In genomic region chr19:44439302-44439701, GRCm38 (mm10) we compare ENCODE assay signal across 35 mouse cellular contexts. TPM values are rescaled to one million over a fixed set of nuclear protein-coding genes. Genes with fewer than 3 reads are reported as not detected.
A peak's percentile ranks its signal among the peaks of the same experiment; 100 is the strongest.
DNase-seq lines count a peak whose midpoint lies in the region; ATAC-seq and TF ChIP-seq lines count a peak whose summit lies in the region.
"Had no signal": no experiment of that assay in that cellular context is flagged by ENCODE, and none has a peak within 500 bp of the region (broad histone marks: within the 10 kb centered on the region; RNA-seq: fewer than 3 reads in every experiment).

No protein-coding gene starts in this region.

- H3K36me3 ChIP-seq in kidney, postnatal 0 days (ENCODE audit: insufficient read depth, low read length), result no peaks in the 10 kb centered on the region
- H3K36me3 ChIP-seq in CH12.LX (replicated peaks in 1 of 2; ENCODE audit: control insufficient read depth in 1 of 2, insufficient read depth in 1 of 2, low read length in 1 of 2) (no peaks in the 10 kb centered on the region), MEL (ENCODE audit: control insufficient read depth in 1 of 2, insufficient read depth in 2 of 2, low read length in 2 of 2) (no peaks in the 10 kb centered on the region)
- H3K36me3 ChIP-seq in splenic B cell, adult 2 months (ENCODE audit: control insufficient read depth, insufficient read depth, low read length, poor library complexity, severe bottlenecking), result no peaks in the 10 kb centered on the region
- H3K36me3 ChIP-seq: embryonic facial prominence, embryonic 13.5 days; forebrain, embryonic 10.5 days; forebrain, embryonic 15.5 days; heart, embryonic 10.5 days; heart, embryonic 15.5 days; hindbrain, embryonic 12.5 days; limb, embryonic 10.5 days; limb, embryonic 15.5 days had no signal

- peak; percentile 46 for TF ChIP-seq RAD21 in CH12.LX (IDR thresholded peaks at IDR 0.05; ENCODE audit: low read depth, low read length)
- TF ChIP-seq RAD21 in MEL (IDR thresholded peaks at IDR 0.05; ENCODE audit: low read depth, low read length), result no peak; the same call in 1 of the 2 replicates

- no peak for TF ChIP-seq EP300 in CH12.LX (IDR thresholded peaks at IDR 0.05; ENCODE audit: low read length)
- no peak for TF ChIP-seq EP300 in MEL (IDR thresholded peaks at IDR 0.05; ENCODE audit: low read depth in 1 of 2, low read length in 2 of 2)

- TF ChIP-seq POLR2A in CH12.LX (IDR thresholded peaks at IDR 0.05; ENCODE audit: low read depth, low read length) (no peak), MEL (IDR thresholded peaks at IDR 0.05; ENCODE audit: control insufficient read depth in 1 of 2, insufficient read depth in 1 of 2, low read depth in 1 of 2, low read length in 2 of 2, poor library complexity in 1 of 2) (no peak)

- no peak overlapping the region for H3K4me2 ChIP-seq in kidney, postnatal 0 days (ENCODE audit: low read length)
- H3K4me2 ChIP-seq in CH12.LX (ENCODE audit: insufficient read depth, low read depth, poor library complexity, severe bottlenecking), result no peak overlapping the region
- H3K4me2 ChIP-seq: embryonic facial prominence, embryonic 13.5 days; forebrain, embryonic 15.5 days; heart, embryonic 15.5 days; hindbrain, embryonic 12.5 days; limb, embryonic 15.5 days; lung, embryonic 14.5 days had no signal

- no peak for ATAC-seq in kidney, postnatal 0 days (replicated peaks; ENCODE audit: low FRiP score, low read depth)
- ATAC-seq: CD4-positive, CD25-positive, alpha-beta regulatory T cell, adult 4 months; forebrain, embryonic 15.5 days; hindbrain, postnatal 0 days; intestine, embryonic 16.5 days had no signal

- H3K79me2 ChIP-seq in CH12.LX (replicated peaks; ENCODE audit: control insufficient read depth, extremely low read depth, insufficient read depth, poor library complexity, severe bottlenecking), result no peaks in the 10 kb centered on the region
- no peaks in the 10 kb centered on the region for H3K79me2 ChIP-seq in MEL (ENCODE audit: control insufficient read depth, insufficient read depth, low read length, poor library complexity)

- dilution Hi-C loops in CH12.LX (cut with MboI; ENCODE audit: extremely low pct_ligation_motif_present, extremely low pct_unique_long_range_greater_than_20kb, low sequenced_read_pairs), result no loop called here

- intact Hi-C loops in gastrocnemius, postnatal 14 days (cut with DNase I; ENCODE audit: low total_unique reads), result no loop called here

- H3K27me3 ChIP-seq in kidney, postnatal 0 days (ENCODE audit: insufficient read depth, low read length), result no peaks in the 10 kb centered on the region
- H3K27me3 ChIP-seq in CH12.LX (replicated peaks), result peaks cover 2% of the 10 kb centered on the region
- peaks cover 9 to 20% of the 10 kb centered on the region in 2 experiments for H3K27me3 ChIP-seq in MEL (ENCODE audit: control insufficient read depth in 1 of 2, insufficient read depth in 2 of 2, low read length in 2 of 2)
- H3K27me3 ChIP-seq in splenic B cell, adult 2 months (ENCODE audit: control insufficient read depth, insufficient read depth, low read length, poor library complexity, severe bottlenecking), result no peaks in the 10 kb centered on the region
- H3K27me3 ChIP-seq: embryonic facial prominence, embryonic 13.5 days; forebrain, embryonic 15.5 days; heart, embryonic 15.5 days; hindbrain, embryonic 12.5 days; limb, embryonic 15.5 days had no signal

- no peak overlapping the region for H3K4me3 ChIP-seq in kidney, postnatal 0 days (replicated peaks; ENCODE audit: low read depth, low read length)
- no peak overlapping the region for H3K4me3 ChIP-seq in CH12.LX (replicated peaks in 1 of 3; ENCODE audit: low read depth in 2 of 3, low read length in 2 of 3, poor library complexity in 1 of 3)
- H3K4me3 ChIP-seq in MEL (ENCODE audit: control insufficient read depth in 1 of 2, insufficient read depth in 1 of 2, low read depth in 2 of 2, low read length in 2 of 2), result no peak overlapping the region
- H3K4me3 ChIP-seq: embryonic facial prominence, embryonic 13.5 days; forebrain, embryonic 10.5 days; forebrain, embryonic 15.5 days; heart, embryonic 10.5 days; heart, embryonic 15.5 days; hindbrain, embryonic 12.5 days; limb, embryonic 10.5 days; limb, embryonic 15.5 days had no signal

- no peak for DNase-seq in kidney, postnatal 0 days (ENCODE audit: low spot score)
- DNase-seq in kidney, postnatal 14 days, result no peak
- DNase-seq in CH12.LX (ENCODE audit: extremely low read depth) (no peak), MEL (ENCODE audit: low read depth, low spot score) (no peak)
- peak; percentile 16 for DNase-seq in splenic B cell, adult 2 months (ENCODE audit: low read depth, low spot score)
- no peak for DNase-seq in gastrocnemius, postnatal 14 days
- DNase-seq in right cerebral cortex, adult 18-20 months, result no peak
- DNase-seq: adrenal gland, postnatal 14 days; cerebellum, adult 11 months; cerebellum, adult 9-10 months; gastrocnemius, postnatal 10 days; kidney, adult 9 months; kidney, postnatal 25 days; lung, embryonic 14.5 days; lung, postnatal 14 days; right cerebral cortex, postnatal 14 days; thymus, adult 2 months; thymus, postnatal 4 days had no signal

- H3K9ac ChIP-seq in kidney, postnatal 0 days (ENCODE audit: low read depth, low read length), result no peak overlapping the region
- no peak overlapping the region for H3K9ac ChIP-seq in CH12.LX (ENCODE audit: insufficient read depth, low read depth)
- no peak overlapping the region for H3K9ac ChIP-seq in MEL (ENCODE audit: control insufficient read depth, low read depth, low read length, poor library complexity, severe bottlenecking)
- H3K9ac ChIP-seq: embryonic facial prominence, embryonic 13.5 days; forebrain, embryonic 15.5 days; heart, embryonic 15.5 days; hindbrain, embryonic 12.5 days; limb, embryonic 15.5 days; liver, embryonic 14.5 days; lung, embryonic 14.5 days had no signal

- 30% methylated on average over 4 of the region's 4 CpGs for WGBS in kidney, postnatal 0 days

- H3K27ac ChIP-seq in kidney, postnatal 0 days, result no peak overlapping the region
- no peak overlapping the region for H3K27ac ChIP-seq in CH12.LX (ENCODE audit: insufficient read depth, low read depth)
- H3K27ac ChIP-seq in MEL (ENCODE audit: control insufficient read depth, low read depth, low read length), result no peak overlapping the region
- H3K27ac ChIP-seq: embryonic facial prominence, embryonic 13.5 days; forebrain, embryonic 10.5 days; forebrain, embryonic 15.5 days; heart, embryonic 10.5 days; heart, embryonic 15.5 days; hindbrain, embryonic 12.5 days; hindbrain, postnatal 0 days; limb, embryonic 10.5 days; limb, embryonic 15.5 days; liver, embryonic 14.5 days had no signal

- TF ChIP-seq CTCF in kidney, postnatal 0 days (IDR thresholded peaks at IDR 0.05; ENCODE audit: low read depth), result peak; percentile 27; the same call in 1 of the 2 replicates
- TF ChIP-seq CTCF in CH12.LX (conservative IDR thresholded peaks at IDR 0.05 in 1 of 2, IDR thresholded peaks at IDR 0.05 in 1 of 2; ENCODE audit: low read depth in 2 of 2, low read length in 2 of 2) (peak in 1 of 2 experiments; percentile 75; a peak in 2 of 4 replicates), MEL (IDR thresholded peaks at IDR 0.05 in 2 of 3, conservative IDR thresholded peaks at IDR 0.05 in 1 of 3; ENCODE audit: control insufficient read depth in 1 of 3, insufficient read depth in 1 of 3, low read depth in 2 of 3, low read length in 3 of 3, poor library complexity in 1 of 3, severe bottlenecking in 1 of 3) (no peak; a peak in 1 of 6 replicates)

- no peaks in the 10 kb centered on the region for H3K4me1 ChIP-seq in kidney, postnatal 0 days (replicated peaks; ENCODE audit: insufficient read depth, low read length)
- H3K4me1 ChIP-seq in CH12.LX (ENCODE audit: control insufficient read depth in 1 of 2, insufficient read depth in 2 of 2) (no peaks in the 10 kb centered on the region), MEL (ENCODE audit: control insufficient read depth in 1 of 2, insufficient read depth in 2 of 2, low read length in 2 of 2) (no peaks in the 10 kb centered on the region)
- H3K4me1 ChIP-seq: embryonic facial prominence, embryonic 13.5 days; forebrain, embryonic 10.5 days; forebrain, embryonic 15.5 days; heart, embryonic 10.5 days; heart, embryonic 15.5 days; hindbrain, embryonic 12.5 days; limb, embryonic 15.5 days had no signal

- no peaks in the 10 kb centered on the region for H3K9me3 ChIP-seq in kidney, postnatal 0 days (replicated peaks; ENCODE audit: low read length)
- H3K9me3 ChIP-seq in CH12.LX (replicated peaks; ENCODE audit: low read length), result no peaks in the 10 kb centered on the region
- H3K9me3 ChIP-seq in MEL (replicated peaks; ENCODE audit: insufficient read depth, low read length), result no peaks in the 10 kb centered on the region
- H3K9me3 ChIP-seq: embryonic facial prominence, embryonic 13.5 days; forebrain, embryonic 10.5 days; forebrain, embryonic 15.5 days; heart, embryonic 10.5 days; heart, embryonic 15.5 days; hindbrain, embryonic 12.5 days; limb, embryonic 10.5 days; limb, embryonic 15.5 days had no signal

- in situ Hi-C loops in CH12.LX (cut with MboI; ENCODE audit: low pct_ligation_motif_present, low pct_unique_long_range_greater_than_20kb, low sequenced_read_pairs), result no loop called here

TF ChIP-seq in CH12.LX, 34 proteins besides CTCF, POLR2A, EP300 and RAD21 (continues in another document):
- TF ChIP-seq ZC3H11A (IDR thresholded peaks at IDR 0.05; ENCODE audit: low read depth, low read length) (no peak), SMC3 (IDR thresholded peaks at IDR 0.05; ENCODE audit: low read depth, low read length) (peak; percentile 64), HCFC1 (IDR thresholded peaks at IDR 0.05; ENCODE audit: low read depth, low read length) (no peak)

TF ChIP-seq in MEL, 35 proteins besides CTCF, POLR2A, EP300 and RAD21:
- TF ChIP-seq SMC3 (IDR thresholded peaks at IDR 0.05; ENCODE audit: low read depth, low read length) (0 out of 2 replicates have a peak, but pooled peaks have one; percentile 8), UBTF (IDR thresholded peaks at IDR 0.05; ENCODE audit: borderline replicate concordance, insufficient read depth, low read depth, low read length) (no peak)

RNA-seq across cellular contexts. Expression of gene Scd1, which starts 31.6 kb away (rescaled TPM):
- polyA plus RNA-seq in kidney, postnatal 0 days (2015; fragmentation: Nextera tagmentation; extraction: Ambion mirVana), result 2.0 and 2.2 TPM in 2 replicates
- total RNA-seq in CH12.LX (2012; rRNA removed) (202 and 225 TPM in 2 replicates), CH12.LX (2014; rRNA removed) (240 and 314 TPM in 2 replicates), MEL (2012; rRNA removed) (100 and 147 TPM in 2 replicates)
- polyA plus RNA-seq in CH12.LX (2012; ENCODE audit: insufficient read length, low read depth) (203 and 244 TPM in 2 replicates), MEL (2012; ENCODE audit: insufficient read depth in 1 of 2, insufficient read length in 2 of 2, low read depth in 1 of 2, low replicate concordance in 2 of 2, missing spikeins in 1 of 2) (100 to 1,000 TPM in 1 of 2 experiments, not detected in 1; 183 TPM)
- 10 to 100 TPM; 12.8 to 37.3 TPM for total RNA-seq in gastrocnemius, postnatal 14 days (2021)
- total RNA-seq: granulocyte monocyte progenitor cell, adult 5-6 weeks had no signal

RNA-seq across cellular contexts. Expression of gene Wnt8b, which starts 54.0 kb away (rescaled TPM):
- polyA plus RNA-seq in kidney, postnatal 0 days (2015; fragmentation: Nextera tagmentation; extraction: Ambion mirVana), result 0.88 and 1.8 TPM in 2 replicates
- total RNA-seq in CH12.LX (2012; rRNA removed) (not detected in 2 replicates), CH12.LX (2014; rRNA removed) (not detected in 2 replicates), MEL (2012; rRNA removed) (not detected in 2 replicates)
- polyA plus RNA-seq in CH12.LX (2012; ENCODE audit: insufficient read length, low read depth) (0.07 TPM in 1 of 2 replicates, not detected in the other), MEL (2012; ENCODE audit: insufficient read depth in 1 of 2, insufficient read length in 2 of 2, low read depth in 1 of 2, low replicate concordance in 2 of 2, missing spikeins in 1 of 2) (not detected)
- total RNA-seq in gastrocnemius, postnatal 14 days (2021), result not detected
- total RNA-seq: gastrocnemius, postnatal 10 days; granulocyte monocyte progenitor cell, adult 5-6 weeks; heart, postnatal 25 days; layer of hippocampus, adult 18-20 months had no signal
- polyA plus RNA-seq: CD4-positive, CD25-positive, alpha-beta regulatory T cell, adult 4 months; frontal cortex, adult 2 months; heart, embryonic 10.5 days; heart, embryonic 15.5 days; hindbrain, postnatal 0 days; intestine, embryonic 16.5 days; limb, embryonic 10.5 days; limb, embryonic 15.5 days; liver, embryonic 14.5 days; lung, embryonic 14.5 days; small intestine, adult 2 months had no signal
